Mouse (Mus musculus): ENCODE results near the gene Tent4a.

The Tent4a gene

GRCm38 (mm10) chr13:69519137-69519536, 15.3 kb downstream of the Tent4a start:
- no peak for DNase-seq

DNA sequence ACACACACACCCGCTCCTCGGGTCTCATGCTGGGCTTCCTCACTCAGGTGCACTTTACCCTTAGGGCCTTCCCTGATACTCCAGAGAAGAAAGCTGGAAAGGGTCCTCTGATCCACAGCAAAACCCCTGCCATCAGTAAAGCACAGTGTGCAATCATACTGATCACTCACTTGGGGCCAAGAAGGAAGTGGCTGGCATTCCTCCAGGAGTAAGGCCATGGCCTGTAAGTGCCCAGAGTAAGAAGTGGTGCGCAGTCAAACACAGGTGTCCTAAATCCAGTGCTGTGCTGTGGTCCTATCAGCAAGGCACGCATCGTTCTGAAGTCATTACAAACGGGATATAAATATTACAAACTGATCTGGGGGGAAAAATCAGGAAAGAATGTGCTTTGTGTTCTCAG, 17.0 kb downstream of the Tent4a start:
- DNase-seq = peak; percentile 65 to 67

GRCm38 (mm10) chr13:69515091-69515490, 19.3 kb downstream of the Tent4a start:
- DNase-seq = no peak

DNA sequence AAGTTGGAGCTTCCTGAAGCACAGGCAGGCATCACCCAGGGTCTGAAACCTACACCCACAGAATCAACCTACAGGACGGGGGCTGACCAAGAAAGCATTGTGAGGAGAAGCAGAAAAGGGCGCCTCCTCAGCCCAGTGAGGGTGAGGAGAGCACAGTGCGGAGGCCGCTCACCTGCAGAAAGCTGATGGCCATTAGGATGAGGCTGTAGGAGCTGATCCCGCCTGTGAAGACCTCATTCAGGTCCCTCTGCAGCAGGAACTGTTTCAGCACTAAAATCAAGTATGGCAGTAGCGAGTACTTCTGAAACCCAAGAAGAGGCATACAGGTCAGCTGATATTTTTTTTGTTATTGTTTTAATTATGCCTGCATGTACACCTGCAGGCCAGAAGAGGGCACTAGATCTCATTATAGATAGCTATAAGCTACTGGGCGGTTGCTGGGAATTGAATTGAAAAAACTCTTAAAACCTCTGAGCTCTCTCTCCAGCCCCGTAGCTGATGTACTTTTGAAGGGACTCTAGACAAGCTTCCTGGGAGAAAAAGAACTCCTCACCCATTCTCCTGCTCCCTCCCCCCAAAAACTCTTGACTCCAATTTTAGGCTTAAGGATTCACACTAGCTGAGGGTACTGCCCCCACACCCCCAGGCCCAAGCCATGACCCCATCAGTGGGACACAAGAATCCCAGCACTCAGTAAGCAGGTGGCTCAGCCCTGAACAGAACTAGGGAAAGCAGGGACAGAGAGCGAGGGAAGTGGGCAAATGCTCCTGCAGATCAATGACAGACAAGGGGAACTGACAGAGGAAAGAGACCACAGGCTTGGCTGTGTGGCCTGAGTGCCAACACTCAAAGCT, 24.8 kb downstream of the Tent4a start:
- DNase-seq = no peak

DNA sequence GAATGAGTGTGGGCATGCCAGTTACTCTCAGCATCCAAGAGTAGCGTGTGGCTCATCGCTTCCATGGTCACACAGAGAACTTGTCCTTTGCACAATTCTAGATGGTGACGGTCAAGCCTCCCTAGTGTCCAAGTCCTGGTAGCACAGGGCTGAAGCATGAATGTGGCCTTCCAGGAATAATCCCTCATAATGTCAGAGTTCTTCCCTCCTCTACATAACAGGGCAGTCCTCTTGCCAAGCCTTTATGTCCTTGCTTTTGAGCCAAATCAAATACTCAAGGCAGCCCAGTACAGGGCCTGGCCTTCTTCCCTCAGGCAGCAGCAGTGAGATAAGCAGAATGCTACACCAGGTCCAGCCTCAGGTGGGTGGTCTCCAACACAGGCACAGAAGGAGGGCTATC, 26.8 kb downstream of the Tent4a start:
- DNase-seq = no peak

- DNase-seq = no peak
Measured at GRCm38 (mm10) chr13:69506341-69507086, 27.9 kb downstream of the Tent4a start.

DNA sequence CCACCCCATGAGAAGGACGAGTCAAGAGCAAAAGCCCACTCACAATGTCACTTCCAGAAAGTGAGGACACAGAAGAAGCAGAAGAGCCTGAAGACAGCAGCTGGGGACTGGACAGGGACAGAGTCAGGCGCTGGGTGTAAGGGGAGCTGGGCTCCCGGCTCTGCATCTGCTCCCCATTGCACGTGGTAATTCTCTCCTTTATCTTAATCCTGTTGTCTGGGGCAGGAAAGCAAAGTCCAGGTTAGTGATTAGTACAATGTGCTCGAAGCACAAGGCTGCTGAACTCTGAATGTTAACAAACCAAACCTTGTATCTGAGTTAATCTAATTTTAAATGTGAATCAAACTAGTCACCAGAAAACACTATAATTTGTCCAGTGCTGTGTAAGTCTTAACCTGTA, 31.6 kb downstream of the Tent4a start:
- no peak for DNase-seq

- no peak for DNase-seq
Measured at GRCm38 (mm10) chr13:69502157-69502750, 32.2 kb downstream of the Tent4a start.

GRCm38 (mm10) chr13:69498276-69498675, 36.1 kb downstream of the Tent4a start:
- no peak for DNase-seq

GRCm38 (mm10) chr13:69492876-69493463, 41.4 kb downstream of the Tent4a start:
- DNase-seq = peak; percentile 73 to 86

GRCm38 (mm10) chr13:69489777-69490176, 44.6 kb downstream of the Tent4a start:
- DNase-seq = no peak

GRCm38 (mm10) chr13:69488565-69489255, 45.7 kb downstream of the Tent4a start:
- DNase-seq = no peak

DNA sequence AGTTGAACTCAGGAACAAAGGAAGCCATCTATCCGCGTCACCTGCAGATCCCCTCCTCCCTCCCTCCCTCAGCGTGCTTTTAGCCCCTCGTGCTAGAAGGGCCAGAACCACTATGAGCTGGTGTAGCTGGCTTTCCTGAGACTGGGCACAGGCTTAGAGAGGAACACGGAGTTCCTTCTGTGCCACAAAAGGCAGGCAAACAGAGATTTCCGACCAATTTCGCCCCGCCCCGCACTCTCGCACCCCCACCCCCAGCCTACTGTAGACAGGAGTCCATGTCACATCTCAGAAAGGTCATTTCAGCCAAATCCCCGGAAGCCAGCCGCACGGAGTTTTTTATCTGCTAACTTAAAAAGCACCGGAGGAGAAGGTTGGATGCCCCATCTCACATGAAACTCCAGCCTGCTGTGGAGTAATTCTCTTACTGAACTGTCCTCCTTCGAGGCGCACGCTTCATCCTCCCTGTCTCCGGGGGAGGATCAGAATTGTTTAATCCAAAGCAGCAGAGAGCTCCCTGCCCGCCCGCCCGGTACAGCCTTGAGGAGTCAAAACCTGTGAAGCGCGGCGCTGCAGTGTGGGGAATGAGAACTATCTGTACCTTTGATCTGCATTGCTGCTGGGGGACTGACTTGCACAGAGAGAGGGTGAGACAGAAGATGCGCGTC, 46.7 kb downstream of the Tent4a start:
- peak; percentile 35 to 53 for DNase-seq

DNA sequence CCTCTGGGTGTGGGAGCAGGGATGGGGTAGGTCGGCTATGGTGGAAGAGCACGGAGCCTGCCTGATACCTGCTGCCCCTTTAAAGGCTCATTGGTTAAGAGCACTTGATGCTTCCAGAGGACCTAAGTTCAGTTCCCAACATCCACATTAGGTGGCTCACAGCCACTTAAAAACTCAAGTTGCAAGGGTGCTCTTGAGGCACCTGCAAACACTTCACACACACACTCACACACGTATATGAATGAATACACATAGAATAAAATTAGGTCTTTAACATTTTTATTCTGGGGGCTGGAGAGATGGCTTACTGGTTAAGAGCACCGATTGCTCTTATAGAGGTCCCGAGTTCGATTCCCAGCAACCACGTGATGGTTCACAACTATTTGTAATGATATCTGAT, 47.3 kb downstream of the Tent4a start:
- no peak for DNase-seq

GRCm38 (mm10) chr13:69485833-69486232, 48.6 kb downstream of the Tent4a start:
- no peak for DNase-seq

DNA sequence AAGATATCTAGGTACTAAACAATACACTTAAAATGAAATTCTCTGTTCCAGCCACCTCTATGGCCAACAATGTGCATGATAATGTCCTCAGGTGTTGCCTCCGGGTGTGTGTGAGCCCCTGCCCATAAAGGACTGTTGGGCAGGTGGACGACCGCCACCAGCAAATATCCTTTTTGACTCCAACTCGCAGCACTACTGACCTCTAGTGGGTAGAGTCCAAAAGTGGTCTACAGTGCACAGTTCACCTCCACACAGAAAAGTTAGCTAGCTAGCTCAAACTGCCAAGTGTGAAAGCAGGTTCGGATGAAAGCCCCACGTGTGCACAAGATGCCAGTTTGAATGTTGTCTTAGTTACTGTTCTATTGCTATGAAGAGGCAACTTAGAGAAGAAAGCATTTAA, 49.1 kb downstream of the Tent4a start:
- peak in 1 of 2 experiments; percentile 42 for DNase-seq

DNA sequence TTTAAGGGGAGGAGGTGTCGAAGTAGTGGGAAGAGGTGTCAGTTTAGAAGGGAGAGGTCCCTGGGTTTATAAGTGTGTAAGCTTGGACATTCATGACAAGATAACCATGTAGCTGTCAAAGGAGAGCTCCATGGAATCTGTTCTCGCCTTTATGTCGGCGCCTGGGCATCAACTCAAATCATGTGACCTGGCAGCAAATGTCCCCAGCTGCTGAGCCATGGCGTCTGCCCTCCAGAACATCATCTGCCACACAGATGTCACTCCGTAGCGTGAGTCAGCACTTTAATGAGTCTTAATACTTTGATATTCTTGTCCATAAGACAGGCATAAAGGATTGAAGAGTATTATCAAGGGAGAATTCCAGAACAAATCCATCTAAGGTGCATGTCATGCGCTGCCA, 51.7 kb downstream of the Tent4a start:
- DNase-seq = no peak

- peak; percentile 86 to 90 for DNase-seq
Measured at GRCm38 (mm10) chr13:69481634-69482505, 52.5 kb downstream of the Tent4a start.

GRCm38 (mm10) chr13:69481026-69481425, 53.4 kb downstream of the Tent4a start:
- peak in 1 of 2 experiments; percentile 15 for DNase-seq

- DNase-seq = no peak
Measured at GRCm38 (mm10) chr13:69479906-69480305, 54.5 kb downstream of the Tent4a start.

DNA sequence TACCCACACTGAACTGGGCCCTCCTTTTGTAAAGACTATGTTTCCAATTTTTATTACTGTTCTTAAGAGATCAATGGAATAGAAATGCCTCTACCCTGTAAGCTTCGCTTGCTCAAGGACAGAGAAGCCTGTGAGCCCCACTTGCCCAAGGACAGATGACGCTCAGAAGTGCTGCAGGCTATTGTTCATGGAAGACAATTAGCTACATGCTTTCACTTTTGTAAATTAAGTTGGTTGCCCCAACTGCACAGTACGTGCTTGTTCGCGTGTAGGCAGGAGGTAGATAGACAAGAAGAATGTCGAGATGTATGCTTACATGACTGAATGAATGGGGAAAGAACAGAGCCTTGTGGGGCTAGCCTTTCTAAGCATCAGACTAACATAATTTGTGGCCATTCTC, 55.7 kb downstream of the Tent4a start:
- DNase-seq = no peak
